Mouse (Mus musculus) frontal cortex, postnatal 25 days (tissue): ENCODE measurements around the gene Rps2.
"Not testable (repeated sequence)": the region's sequence is repeated elsewhere in the genome, so short reads cannot be mapped to it uniquely, and the experiment has no call there.

Source experiments
- DNase-seq, 2 experiments: peaks; one replicate each; pipeline ENCODE4 v3.0.0; 2022; ENCODE audit warnings: low spot score in 2 of 2

Gene Rps2

DNA sequence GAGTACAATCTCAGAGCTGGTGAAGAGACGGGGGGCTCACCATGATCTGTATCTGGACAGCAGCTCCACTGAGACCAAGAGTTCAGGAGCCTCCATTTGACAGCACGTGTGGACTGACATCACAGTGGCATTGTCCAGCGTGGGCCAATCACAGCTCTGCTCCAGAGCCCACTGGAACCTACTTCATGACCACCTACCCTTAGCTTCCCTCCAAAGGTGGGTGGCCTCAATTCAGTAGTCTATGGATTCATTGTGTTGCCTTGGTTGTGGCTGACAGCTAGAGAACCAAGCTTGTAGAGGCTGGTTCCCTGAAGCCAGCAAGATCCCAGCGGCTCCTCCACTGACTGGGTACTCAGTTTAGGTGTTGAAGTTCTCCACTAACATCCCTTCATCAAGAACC, at the start of gene Rps2, which contains the start of gene Rnf151:
Gene Rps2 (plus strand): TSS at position 174 of the 400 bp plus-strand sequence.
Gene Rnf151 (minus strand): TSS at position 121 of the 400 bp plus-strand sequence.
- DNase-seq: no peak

DNA sequence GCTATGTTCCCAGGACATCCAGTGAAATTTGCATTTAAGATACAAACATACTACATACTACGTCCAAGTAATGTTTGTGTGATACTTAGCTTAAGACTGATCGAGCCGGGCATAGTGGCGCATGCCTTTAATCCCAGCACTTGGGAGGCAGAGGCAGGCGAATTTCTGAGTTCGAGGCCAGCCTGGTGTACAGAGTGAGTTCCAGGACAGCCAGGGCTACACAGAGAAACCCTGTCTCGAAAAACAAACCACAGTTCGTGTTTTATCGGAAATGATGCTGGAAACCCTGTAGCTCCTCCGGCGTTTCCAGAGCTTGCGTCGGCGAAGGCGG, 48.7 kb upstream of the Rps2 start:
- not testable (repeated sequence) for DNase-seq

DNA sequence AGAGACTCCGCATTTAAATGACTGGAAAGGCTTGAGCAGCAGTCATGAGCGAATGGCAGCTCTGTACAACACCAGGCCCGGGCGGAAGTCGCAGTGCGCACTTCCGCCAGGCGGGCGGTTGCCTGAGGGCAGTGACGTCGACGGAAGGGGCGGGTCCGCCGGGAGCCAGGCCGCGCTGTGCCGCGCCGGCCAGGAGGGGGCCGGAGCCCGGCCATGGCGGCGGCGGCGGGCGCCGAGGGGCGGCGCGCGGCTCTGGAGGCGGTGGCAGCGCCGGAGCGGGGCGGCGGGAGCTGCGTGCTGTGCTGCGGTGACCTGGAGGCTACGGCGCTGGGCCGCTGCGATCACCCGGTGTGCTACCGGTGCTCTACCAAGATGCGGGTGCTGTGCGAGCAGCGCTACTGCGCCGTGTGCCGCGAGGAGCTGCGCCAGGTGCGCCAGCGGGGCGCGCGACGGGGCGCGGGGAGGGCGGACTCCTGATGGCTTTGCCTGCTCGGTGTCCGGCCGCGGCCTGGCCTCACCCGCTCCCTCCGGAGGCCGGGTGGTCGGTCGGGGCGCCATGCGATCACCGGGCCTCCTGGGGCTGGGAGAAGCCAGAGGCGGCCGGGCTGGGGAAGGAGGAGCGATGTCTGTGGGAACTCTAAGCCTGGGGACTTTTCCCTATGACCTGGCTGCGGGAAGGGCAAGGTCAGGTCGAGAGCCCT, 48.2 kb upstream of the Rps2 start, which contains the start of gene Zfp598:
Gene Zfp598 (plus strand): TSS at position 143 of the 701 bp plus-strand sequence.
- peak; percentile 78 to 91 for DNase-seq

DNA sequence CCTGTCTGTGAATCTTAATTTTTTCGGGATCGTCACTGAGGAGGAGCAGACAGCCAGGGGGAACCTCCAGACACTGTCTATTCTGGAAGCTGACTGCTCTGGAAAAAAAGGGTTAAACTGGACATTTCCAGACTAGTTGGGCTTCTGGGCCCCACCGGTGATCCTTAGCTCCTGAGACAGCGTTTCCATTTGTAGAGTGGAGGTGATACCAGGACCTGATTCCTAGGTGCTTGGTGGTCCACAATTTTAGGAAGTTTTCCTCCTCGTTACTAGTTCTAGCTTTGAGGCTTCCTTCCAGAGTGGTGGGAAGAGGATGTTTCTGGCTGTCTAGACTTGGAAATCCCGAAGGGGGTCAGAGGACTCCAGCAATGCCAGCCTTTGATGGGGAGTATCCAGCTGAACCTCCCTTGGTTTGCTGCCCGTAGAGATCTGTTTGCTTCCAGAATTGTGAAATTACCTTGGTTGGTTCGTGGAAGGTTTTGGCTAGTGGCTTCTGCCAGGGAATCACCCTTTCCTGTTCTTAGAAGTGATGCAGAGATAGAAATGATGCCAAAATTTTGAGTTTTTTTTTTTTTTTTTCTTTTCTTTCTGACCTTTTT, 47.6 kb upstream of the Rps2 start:
- no peak for DNase-seq

DNA sequence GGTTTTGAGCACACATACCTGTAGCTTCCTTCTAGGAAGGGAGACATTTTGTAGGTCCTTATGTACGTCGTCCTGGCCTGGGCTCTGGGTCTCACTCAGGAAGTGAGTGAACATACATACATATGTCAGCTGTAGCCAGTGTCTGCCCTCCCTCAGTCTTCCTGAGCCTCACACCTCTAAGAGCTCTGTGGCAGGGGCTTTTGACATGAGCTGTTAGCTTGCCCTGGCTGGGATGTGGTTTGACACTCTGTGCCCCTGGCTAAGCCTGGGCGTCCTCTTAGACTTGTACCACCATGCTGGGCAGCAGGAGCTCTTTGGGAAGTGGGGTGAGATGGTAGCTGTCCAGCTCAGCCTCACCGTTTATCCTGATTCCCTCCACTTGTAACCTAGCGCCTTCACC, 46.6 kb upstream of the Rps2 start:
- no peak for DNase-seq

DNA sequence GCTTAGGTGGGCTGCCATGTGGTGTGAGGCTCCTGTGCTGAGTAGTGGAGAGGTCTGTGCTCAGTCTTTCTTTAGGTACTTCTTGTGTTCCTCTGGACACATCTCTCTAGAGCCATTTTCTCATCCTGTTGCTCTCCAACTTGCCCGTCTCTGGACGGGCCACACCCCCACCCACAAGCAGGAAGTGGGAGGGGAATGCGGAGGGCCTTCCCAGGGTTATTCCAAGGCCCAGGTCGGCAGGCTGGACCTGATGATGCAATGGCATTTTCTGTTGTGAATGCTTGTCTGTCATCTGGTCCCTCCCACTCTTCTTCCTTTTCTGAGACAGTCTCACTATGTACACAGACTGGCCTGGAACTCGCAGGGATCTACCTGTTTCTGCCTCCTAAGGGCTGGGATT, 45.8 kb upstream of the Rps2 start:
- DNase-seq: no peak

DNA sequence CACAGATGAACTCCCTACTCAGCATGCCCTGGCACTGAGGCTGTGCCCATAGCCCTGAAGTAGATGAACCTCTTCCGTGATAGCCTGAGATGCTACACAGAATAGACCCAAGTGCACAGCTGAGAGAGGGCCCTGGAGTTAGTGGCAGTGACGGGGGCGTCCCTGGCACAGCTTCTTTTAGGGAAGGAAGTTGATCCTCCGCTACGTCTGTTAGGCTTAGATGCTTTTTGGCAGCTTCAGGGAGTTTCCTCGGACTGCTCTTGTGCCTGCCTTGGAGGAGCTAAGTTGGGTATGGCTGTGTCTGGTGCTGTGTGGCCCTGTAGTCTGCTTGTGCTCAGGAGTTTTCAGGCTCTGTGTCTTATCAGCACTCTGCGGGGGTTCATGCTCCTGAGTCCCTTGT, 43.6 kb upstream of the Rps2 start:
- no peak for DNase-seq

DNA sequence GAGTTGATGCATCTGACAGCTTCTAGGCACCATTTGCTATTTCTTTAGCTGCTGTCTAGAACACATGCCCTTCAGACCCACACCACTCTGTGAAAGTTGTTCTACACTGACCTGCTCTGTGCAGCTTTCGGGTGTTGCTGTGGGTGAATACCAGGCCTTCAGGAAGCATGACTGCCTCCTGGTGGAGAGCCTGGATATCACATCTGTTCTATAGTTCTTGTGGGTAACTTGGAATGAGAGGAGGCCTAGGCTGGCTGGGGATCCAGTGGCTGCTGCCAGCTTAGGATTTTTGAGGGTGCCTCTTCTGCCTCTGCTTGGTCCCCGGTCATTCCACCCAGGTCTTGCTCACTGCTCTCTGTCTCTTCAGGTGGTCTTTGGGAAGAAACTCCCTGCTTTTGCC, 41.7 kb upstream of the Rps2 start:
- DNase-seq: peak in 1 of 2 experiments; percentile 46

DNA sequence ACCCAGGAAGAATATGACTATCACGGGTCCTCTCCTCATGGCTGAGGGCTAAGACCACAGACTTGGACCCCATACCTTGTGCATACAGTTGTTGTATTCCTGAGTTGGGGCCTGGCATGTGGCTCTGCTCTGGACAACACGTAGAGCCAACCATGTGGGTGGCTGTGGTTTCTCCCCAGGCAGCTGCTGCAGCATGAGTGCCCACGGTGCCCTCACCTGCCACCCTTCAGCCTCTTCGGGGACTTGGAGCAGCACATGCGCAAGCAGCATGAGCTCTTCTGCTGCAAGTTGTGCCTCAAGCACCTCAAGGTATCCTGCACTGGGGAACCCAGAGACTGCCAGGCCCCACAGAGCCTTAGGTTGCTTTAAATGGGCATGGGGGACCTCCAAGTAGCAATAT, 41.0 kb upstream of the Rps2 start:
- DNase-seq: no peak

DNA sequence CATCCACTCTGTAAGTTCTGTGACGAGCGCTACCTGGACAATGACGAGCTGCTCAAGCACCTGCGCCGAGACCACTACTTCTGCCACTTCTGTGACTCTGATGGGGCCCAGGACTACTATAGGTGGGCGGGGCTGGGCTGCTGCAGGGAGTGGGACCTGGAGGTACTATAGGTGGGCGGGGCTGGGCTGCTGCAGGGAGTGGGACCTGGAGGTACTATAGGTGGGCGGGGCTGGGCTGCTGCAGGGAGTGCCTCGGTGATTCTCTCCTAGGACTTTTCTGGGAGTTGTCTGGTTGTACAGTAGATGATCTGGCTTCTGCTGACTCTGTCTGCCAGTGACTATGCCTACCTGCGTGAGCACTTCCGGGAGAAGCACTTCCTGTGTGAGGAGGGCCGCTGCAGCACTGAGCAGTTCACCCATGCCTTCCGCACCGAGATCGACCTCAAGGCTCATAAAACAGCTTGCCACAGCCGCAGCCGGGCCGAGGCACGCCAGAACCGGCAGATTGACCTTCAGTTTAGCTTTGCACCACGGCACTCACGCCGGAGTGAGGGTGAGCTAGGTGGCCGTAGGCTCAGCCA, 40.3 kb upstream of the Rps2 start:
- no peak for DNase-seq

DNA sequence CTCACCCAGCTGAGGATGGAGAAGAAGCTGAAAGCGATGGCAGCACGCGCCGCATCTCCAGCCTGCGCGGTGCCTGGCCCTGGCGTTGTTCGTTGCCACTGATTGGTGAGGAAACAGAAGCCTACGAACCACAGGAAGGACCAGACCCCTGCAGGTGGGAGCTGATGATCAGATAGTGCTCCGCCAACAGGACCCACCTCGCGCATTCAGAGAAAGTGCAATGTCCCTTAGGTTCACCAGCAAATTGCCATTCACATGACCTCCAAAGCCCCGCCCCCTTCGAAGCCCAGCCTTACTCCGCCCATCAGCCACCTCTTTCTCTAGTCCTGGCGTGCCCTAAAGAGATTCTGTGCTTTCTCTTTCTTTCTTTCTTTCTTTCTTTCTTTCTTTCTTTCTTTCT, 31.4 kb upstream of the Rps2 start:
- no peak for DNase-seq

DNA sequence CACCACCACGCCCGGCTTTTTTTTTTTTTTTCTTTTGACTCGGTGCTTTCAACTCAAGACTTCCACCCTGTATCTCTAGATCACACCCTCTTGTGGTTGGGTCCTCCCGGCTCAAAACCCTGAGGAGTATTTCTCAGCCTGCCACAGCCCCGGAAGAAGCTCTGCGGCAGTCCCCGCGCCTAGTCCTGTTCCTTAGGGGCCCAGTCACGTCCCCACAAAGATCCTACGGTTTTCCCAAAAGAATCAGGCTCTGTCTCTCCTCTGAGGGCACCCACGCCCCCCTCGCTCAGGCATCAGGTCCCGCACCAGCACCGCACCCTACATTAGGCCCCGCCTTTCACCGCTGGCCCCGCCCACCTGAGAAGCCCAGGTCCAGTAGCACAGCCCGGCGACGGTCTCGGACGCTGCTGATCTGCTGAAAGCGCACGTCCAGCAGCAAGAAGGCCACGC, 30.7 kb upstream of the Rps2 start:
- DNase-seq: no peak

DNA sequence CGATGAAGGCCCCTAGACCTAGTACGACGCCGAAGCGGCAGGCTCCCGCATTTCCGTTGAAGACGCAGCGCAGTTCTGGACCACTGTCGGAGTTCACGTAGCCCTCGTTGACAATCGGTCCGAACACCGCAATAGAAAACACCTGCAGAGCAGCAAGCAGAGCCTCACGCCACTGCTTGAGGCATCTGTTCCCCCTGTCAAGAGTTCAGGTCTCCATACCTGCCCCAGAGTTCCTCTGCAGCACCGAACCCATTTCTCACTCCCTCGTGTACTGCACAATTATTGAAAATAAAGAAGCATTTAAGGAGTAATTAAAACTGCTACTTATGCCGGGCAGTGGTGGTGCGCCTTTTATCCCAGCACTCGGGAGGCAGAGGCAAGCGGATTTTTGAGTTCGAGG, 30.3 kb upstream of the Rps2 start:
- no peak for DNase-seq

DNA sequence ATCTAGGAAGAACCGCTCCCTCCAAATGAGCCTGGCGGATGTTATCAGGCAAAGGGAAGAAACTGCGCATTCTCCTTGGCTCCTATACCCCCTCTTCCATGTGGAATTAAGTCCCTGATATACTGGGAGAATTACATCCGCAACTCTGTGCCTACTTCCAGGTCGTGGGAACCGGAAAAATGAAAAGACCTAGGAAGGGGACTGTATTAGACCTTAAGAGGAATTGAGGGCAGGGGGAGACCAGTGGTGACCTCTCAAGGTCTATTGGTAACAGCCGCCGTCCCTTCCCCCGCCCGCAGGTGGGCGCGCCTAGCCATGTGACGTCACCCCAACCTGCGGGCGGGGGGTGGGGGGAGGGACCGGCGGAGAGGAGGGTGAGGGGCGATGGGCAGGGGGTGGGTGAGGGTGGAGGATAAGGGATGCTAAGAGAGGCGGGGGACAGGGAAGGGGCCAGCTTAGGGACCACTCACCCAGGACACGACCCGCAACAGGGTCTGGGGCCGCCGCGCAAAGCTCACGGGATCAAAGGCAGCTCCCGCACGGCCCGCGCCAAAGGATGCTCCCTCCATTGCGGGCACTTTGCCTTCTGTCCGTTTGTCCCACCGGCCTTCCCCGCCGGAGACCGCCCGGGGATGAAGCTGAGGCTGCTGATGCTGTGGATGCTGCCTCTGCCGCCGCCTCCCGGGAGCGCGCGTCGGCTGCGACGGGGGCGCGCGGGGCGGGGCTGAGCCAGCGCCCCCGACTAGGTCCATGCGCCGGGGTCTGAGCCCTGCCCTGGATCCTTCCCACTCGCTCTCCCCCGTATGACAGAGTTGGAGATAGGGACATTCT, 28.4 kb upstream of the Rps2 start, which contains the start of gene Syngr3:
Gene Syngr3 (minus strand): TSS at position 705 of the 831 bp plus-strand sequence.
- peak in 1 of 2 experiments; percentile 34 for DNase-seq

DNA sequence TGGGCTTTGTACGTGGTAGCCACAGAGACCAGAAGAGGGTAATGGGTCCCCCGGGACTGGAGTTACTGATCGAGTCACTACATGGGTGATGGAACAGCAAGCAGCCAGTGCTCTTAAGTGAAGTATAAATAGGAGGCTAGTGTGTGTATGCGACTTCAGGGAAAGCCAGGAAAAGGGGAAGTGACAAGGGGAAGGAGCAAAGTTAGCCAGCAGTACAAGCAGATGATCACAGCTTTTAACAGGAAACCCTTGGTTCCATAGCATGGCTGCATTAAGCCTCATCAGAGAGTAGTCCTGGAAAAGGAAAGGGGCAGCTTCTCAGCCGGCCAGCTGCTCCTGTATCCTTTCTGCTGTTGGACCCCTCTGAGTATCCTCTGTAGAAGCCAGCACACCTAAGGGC, 25.5 kb upstream of the Rps2 start:
- DNase-seq: no peak

DNA sequence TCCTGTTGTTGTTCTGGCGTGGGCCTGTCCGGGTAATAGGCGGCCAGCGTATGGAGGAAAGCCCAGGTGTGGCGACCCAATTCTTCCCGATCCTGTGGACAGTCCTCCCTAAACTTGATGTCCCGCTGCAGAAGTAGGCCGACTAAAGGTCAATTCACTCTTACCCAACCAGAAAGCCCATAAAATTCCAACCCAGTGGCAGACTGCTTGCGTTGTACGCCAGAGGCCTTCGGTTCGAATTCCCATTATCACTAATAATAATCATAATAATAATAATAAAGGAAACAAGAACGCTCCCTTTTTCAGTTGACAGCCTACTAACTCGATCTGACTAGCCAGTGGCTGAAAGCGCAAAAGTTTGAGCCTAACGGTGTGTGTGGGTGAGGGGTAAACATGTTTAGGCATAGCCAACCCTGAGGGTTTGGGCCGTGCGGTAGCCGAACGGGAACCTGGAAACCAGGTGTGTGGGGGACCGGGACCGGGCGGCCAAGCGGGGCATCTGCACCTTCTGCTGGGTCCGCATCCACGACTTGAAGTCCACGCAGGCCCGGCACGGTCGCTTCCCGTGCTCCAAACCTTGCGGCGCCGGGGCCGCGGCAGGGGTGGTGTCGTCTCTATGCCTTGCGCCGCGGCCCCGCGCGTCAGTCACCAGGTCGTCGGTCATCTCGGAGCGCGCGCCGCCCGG, 22.4 kb upstream of the Rps2 start:
- no peak for DNase-seq

DNA sequence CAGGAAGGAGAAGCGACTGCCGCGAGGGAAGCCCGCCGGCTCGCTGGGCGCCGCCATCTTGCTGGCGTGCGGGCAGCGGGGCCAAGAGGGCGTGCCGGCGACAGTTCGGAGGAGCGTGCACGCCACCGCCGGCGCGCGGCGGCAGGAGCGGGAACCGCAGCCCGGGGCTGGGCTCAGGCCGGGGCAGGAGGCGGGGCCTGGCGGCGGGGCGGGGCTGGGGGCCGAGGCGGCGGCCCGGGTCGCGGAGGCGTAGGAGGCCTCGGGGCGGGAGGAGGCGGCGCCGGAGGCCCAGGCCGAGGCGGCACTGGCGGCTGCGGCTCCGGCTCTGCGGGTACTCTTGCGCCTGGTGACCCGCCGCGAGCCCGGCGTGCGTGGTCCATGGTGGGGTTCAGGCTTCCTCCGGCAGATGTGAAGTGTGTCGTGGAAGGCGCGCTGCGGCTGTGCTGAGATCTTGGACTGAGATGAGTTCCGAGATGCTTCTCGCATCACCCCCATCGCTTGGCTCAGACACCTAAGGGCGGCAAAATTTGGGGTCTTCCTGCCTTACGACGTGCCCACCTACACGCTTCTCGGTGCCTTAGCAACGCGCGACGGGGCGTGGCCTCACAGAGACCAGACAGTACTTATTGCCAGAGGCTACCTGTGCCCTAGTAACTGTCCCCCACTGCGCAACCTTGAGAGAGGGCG, 21.8 kb upstream of the Rps2 start, which contains the start of the genes Gfer and Noxo1:
Gene Gfer (minus strand): TSS at position 146 of the 687 bp plus-strand sequence.
Gene Noxo1 (plus strand): TSS at position 224 of the 687 bp plus-strand sequence.
- peak; percentile 52 to 67 for DNase-seq

DNA sequence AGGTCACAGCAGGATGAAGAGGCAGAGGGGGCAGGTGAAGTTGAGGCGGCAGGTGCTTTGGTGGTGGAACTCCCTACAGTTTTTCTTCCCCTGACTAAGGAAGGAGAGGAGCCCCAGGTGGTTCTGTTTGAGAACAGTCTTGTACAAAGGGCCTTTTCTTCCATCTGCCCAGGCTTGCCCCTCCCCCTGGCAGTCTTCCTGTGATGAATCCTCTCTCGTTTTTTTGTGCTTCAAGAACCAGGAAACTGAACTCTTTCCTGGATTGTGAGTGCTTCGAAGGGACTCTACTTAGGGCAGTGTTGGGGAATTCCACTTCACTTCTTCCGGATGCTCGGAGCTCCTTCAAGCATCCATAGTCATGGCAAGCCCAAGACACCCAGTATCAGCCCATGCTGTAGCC, 19.9 kb upstream of the Rps2 start:
- no peak for DNase-seq

DNA sequence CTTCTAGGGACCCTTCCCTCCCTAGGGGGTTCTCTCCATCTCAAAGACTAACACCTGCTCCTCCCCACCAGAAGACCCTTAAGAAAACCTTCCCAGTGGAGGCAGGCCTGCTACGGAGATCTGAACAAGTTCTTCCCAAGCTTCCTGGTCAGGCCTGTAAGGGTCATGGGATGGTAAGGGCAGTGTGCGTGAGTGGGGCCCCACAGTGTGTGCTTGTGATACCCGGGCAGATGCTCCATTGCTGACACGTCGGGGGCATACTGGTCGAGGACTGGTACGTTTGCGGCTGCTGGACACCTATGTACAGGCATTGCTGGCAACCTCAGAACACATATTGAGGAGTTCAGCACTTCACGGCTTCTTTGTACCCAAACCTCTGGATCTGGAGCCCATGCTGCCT, 19.2 kb upstream of the Rps2 start:
- no peak for DNase-seq

DNA sequence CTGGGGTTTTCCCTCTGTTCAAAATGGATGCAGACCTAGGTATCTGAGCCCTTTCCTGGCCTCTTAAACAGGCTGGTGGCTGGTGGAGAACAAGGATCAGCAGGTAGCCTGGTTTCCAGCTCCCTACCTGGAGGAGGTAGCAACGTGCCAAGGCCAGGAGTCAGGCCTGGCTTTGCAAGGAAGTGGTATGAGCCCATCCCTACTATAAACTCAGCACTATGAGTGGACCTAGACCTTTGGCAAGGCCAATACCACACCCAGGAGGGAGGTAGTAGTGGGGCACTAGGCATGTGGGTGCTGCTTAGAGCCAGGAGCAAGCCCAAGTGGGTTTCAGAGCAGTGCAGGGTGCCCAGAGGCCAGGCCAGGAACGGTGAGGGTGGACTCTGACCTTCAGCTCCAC, 18.4 kb upstream of the Rps2 start:
- no peak for DNase-seq

DNA sequence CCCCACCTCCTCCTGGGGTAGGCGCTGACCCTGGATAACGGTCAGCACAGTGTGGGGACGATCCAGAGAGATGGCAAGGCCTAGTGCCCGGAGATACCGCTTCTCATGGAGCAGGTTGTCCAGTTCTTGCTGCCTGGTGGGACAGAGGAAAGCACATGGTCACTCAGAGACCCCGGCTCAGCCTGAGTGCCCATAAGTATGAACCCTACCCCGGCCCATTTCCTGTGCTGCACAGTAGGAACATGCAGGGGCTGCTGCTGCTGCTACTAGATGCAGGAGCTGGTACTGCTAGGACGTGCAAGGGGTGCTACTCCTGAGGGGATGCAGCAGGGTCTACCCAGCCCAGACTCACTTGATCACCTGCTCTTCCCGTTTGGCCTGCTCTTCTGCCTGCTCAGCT, 16.7 kb upstream of the Rps2 start:
- no peak for DNase-seq
